Mouse (Mus musculus) CH12.LX (cell line): ENCODE measurements at regions not wholly inside any gene's neighbourhood (a gene's known extent, or its start where the extent isn't known, plus 50 kb on each side); places are given as distances from the start of the nearest gene placed in this dataset.

Experiments
- BHLHE40 ChIP-seq: IDR thresholded peaks from 2 replicates; pipeline ENCODE4 v1.6.1; 2011; ENCODE audit warnings: mild to moderate bottlenecking, low read depth, low read length, improper control_type of control experiment
- CTCF ChIP-seq, 2 experiments: IDR thresholded peaks in 1 of 2; conservative IDR thresholded peaks in 1 of 2; 2 replicates each; pipeline ENCODE4 v1.5.1; 2011 to 2012; ENCODE audit warnings: low read depth in 2 of 2, low read length in 2 of 2, improper control_type of control experiment in 1 of 2, inconsistent platforms in 1 of 2, mild to moderate bottlenecking in 1 of 2, moderate library complexity in 1 of 2
- EP300 ChIP-seq: IDR thresholded peaks from 2 replicates; pipeline ENCODE4 v1.6.1; 2011; ENCODE audit warnings: low read length, improper control_type of control experiment
- HCFC1 ChIP-seq: IDR thresholded peaks from 2 replicates; pipeline ENCODE4 v1.6.1; 2012; ENCODE audit warnings: low read depth, mild to moderate bottlenecking, inconsistent platforms, low read length, improper control_type of control experiment
- MAX ChIP-seq: IDR thresholded peaks from 2 replicates; pipeline ENCODE4 v1.6.1; 2011; ENCODE audit warnings: low read length, improper control_type of control experiment
- POLR2A ChIP-seq: IDR thresholded peaks from 2 replicates; pipeline ENCODE4 v1.6.1; 2011; ENCODE audit warnings: low read depth, mild to moderate bottlenecking, improper control_type of control experiment, low read length
- RAD21 ChIP-seq: IDR thresholded peaks from 2 replicates; pipeline ENCODE4 v1.6.1; 2011; ENCODE audit warnings: low read depth, mild to moderate bottlenecking, low read length, improper control_type of control experiment, moderate library complexity
- SIN3A ChIP-seq: IDR thresholded peaks from 2 replicates; pipeline ENCODE4 v1.6.1; 2012; ENCODE audit warnings: low read length, improper control_type of control experiment, inconsistent platforms
- SMC3 ChIP-seq: IDR thresholded peaks from 2 replicates; pipeline ENCODE4 v1.6.1; 2011; ENCODE audit warnings: low read depth, low read length, improper control_type of control experiment
- USF1 ChIP-seq: IDR thresholded peaks from 2 replicates; pipeline ENCODE4 v1.6.1; 2014; ENCODE audit warnings: low read depth, mild to moderate bottlenecking, inconsistent platforms, low read length, improper control_type of control experiment
- ZC3H11A ChIP-seq: IDR thresholded peaks from 2 replicates; pipeline ENCODE4 v1.6.1; 2012; ENCODE audit warnings: low read depth, mild to moderate bottlenecking, inconsistent platforms, low read length, improper control_type of control experiment

- TF ChIP-seq CTCF (conservative IDR thresholded peaks at IDR 0.05 in 1 of 2, IDR thresholded peaks at IDR 0.05 in 1 of 2; ENCODE audit: low read depth in 2 of 2, low read length in 2 of 2) (no peak), POLR2A (no peak), BHLHE40 (no peak), MAX (no peak), SIN3A (no peak), ZC3H11A (no peak), HCFC1 (no peak), RAD21 (no peak), SMC3 (no peak), USF1 (no peak), EP300 (no peak)
Measured at GRCm38 (mm10) chr10:98861521-98861920, 52.7 kb upstream of the Atp2b1 start.
